Mouse (Mus musculus): ENCODE data around the gene Phka2.

Phka2 gene

DNA sequence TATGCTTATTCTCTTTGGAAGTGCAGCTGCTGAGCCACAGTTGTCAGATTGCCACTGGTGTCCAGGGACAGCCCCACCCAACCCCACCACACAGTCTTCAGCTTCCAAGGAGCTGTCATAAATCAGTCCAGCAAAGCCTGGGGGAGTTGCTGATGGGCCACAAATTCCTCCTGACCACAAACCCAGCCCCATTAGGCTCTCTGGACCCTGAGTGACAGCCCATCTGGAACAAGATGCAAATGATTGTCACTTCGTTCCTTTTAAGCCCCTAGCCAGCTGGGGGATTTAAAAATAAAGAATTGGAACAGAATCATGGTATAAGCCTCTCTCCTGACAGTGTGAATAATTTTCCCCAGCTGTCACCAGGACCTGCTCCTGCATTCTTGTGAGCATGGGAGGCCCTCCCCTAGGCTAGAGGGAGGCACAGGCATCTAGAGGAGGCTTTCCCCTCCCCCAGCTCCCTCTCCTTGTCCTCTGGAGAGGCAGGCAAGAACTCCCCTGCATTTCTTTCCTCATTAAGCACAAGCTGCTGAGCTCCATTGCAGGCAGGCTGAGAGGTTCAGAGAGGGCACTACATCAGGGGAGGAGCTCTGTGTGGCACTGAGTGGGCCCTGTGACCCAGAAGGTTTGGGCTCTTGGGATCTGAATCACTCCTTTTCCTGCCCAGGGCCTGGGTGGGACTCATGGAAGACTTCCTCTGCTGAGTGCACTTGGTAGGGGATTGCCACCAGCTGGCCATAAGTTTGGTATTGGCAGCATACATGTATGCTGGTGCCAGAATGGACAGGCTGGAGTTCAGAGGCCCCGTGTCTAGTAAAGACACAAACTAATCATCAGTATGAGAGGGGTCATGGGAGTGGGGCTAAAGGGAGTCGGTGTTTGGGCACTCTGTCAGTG is 96.8 kb downstream of the Phka2 start:
- no peak for DNase-seq (ENCODE audit: extremely low read depth, low read depth)

DNA sequence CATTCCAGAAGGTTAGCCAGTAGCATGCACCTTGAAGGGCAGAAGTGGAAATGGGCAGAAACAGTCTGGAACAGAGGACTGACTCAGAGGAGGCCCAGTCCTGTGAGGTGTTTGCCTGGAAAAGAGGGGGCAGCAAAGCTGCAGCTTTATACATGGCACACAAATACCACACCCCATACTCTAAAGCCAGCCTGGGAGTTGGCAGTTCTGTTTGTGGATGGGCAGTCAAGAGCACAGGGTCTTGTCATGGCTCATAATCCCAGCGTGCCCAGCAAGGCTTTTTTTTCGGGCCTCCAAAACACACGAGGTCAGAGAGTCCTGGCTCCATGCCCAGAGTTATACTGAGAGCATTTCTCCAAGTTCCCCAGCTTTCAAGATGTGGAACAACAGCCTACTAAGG is 99.1 kb downstream of the Phka2 start:
- no peak for DNase-seq (ENCODE audit: extremely low read depth, low read depth)

DNA sequence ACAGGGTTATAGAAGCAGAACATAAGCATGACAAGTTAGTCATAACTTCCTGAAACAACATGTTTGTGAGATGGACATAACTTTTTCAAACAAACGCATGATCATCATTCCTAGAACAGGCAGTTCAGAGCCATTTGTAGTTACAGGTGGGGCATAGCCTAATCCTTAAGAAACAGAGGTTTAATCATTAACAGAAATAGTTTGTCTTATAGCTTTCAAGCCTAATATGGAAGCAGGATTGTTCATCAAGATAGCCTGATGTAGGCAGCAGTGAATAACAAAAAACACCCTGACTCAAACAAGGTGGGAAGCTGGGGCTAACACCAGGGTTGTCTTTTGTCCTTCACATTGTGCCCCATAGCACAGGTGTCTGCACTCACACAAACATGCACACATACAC is 100.8 kb downstream of the Phka2 start:
- no peak for DNase-seq (ENCODE audit: extremely low read depth, low read depth)

DNA sequence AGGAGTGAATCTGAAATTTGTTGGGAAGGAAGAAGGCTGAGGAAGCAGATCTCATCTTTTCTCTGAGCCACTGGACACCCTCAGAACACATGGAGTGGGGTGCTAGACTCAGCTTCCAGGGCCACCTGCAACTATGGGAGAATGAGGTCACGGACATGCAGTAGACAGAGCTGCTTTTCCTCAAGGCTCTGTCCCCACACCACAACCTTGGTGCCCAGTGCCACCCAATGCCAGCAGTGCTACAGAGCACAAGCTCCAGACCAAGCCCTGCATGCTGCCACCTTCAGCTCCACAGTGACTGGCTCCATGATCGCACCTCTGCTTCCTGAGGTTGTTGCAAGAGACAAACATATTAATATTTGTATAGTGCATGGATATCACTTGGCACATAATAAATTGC is 101.3 kb downstream of the Phka2 start:
- no peak for DNase-seq (ENCODE audit: extremely low read depth, low read depth)

DNA sequence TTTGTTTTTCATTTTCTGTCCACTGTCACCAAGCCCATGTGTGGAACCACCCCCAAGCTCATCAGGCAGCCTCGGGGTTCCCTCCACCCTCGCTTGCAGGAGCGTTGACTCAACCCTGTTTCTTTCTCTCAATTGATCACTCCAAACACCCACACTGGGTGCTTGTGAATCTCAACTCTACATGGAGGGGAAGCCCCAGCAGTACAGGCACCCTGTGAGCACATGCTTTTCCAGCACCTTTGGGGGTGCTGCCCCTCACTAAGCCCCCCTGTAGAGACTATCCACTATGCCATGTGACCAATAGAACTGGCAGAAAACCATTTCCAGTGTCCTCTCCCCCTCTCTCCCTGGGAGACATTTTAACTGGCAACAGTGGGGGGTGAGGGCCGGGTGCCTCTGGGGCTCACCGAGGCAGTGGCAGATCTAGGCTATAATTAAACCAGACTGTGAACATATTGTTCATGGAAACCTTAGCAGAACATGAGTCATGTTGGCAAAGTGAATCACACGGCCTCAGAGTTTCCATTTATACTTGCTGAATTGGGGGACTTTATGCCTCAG is 102.1 kb downstream of the Phka2 start:
- no peak for DNase-seq (ENCODE audit: extremely low read depth, low read depth)

DNA sequence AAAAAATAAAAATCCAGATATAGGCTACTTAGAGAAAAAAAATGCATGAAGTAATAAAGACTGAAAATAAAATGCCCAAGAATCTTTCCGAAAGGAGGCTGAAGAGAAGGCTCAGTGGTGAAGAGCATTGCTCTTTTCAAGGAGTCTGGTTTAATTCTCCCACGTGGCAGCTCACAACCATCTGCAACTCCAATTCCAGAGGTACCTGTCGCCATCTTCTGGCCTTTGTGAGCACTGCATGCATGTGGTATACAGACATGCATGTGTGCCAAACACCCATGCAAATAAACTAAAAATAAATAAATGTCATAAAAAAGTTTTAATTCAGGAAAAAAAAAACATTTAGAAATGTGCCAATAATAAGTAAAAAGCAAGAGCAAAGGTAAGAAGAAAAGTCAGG is 107.9 kb downstream of the Phka2 start:
- DNase-seq (ENCODE audit: extremely low read depth, low read depth), result peak; percentile 55

DNA sequence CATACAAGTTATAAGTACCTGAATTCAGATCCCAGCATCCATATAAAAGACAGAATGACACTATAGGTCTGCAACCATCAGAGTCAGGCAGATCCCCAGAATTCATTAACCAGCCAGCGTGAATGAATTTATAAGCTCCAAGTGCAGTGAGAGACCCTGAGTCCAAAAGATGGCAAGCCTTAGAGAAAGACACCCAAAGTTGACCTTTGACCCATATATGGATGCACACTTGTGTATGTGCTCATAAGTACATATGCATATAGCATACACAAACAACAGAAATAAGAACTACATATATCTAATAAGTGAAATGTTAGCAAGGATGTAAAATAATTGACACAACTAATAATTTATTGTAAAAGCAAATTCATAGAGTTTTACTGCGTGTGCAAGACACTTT is 108.5 kb downstream of the Phka2 start:
- no peak for DNase-seq (ENCODE audit: extremely low read depth, low read depth)

DNA sequence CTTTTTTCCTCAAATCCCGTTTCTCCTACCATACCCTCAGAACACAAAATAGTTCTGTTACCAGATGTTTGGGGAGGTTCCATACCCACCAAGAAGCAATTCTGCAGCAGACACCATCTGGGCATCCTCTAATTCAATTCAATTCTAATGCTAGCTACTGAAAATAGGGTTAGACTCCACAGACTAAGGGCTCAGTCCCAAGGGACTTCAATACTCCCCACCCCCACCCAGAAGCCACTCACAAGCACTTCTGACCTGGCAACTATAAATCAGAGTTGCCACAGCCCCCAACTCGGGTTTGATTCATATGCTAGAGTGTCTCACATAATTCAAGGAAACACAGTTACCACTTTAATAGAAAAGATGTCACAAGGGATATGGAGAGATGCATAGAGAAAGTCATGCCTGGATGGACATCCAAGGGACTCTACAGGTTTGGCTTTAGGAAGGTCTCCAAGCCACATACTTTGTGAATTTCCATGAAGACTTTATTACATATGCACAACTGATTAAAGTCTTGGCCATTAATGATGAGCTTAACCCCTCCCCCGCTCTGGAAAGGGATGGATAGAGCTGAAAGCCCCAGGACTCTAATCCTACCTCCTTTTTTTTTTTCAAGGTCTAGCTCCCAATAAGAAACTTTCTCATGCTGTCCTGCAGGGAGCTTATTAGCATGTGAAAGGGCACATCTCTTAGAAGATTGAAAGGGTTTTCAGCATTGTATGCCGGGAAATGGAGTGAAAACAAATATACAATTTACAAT is 109.1 kb downstream of the Phka2 start:
- no peak for DNase-seq (ENCODE audit: extremely low read depth, low read depth)
